Mouse (Mus musculus): ENCODE data around the gene Slc27a3.

DNA sequence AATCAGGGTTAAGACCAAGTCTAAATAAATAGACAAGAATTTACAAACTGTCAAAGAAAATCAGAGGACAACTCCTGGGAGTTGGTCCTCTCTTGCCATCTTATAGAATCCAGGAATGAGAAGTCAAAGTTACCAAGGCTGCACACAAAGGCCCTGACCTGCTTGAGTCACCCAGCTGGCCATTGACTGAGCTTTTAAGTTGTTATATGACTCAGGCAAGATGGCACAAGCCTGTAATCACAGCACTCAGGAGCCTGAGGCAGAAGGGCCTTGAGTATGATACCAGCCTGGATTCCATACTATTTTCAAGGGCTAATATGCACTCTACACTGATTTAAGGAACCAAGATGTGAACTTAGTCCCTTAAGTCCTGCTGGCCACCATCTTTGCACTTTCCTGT, 33.8 kb upstream of the Slc27a3 start:
- TF ChIP-seq UBTF (IDR thresholded peaks at IDR 0.05; ENCODE audit: low read depth, low read length) (no peak), SIN3A (IDR thresholded peaks at IDR 0.05; ENCODE audit: low read length) (no peak), RCOR1 (conservative IDR thresholded peaks at IDR 0.05; ENCODE audit: low read depth, low read length) (no peak), USF2 (conservative IDR thresholded peaks at IDR 0.05; ENCODE audit: low read depth, low read length) (no peak), RAD21 (IDR thresholded peaks at IDR 0.05; ENCODE audit: low read depth, low read length) (no peak), EP300 (IDR thresholded peaks at IDR 0.05; ENCODE audit: low read length) (no peak), CTCF (conservative IDR thresholded peaks at IDR 0.05 in 1 of 2, IDR thresholded peaks at IDR 0.05 in 1 of 2; ENCODE audit: low read depth in 2 of 2, low read length in 2 of 2) (no peak)

All from CH12.LX (cell line).